Mouse (Mus musculus) heart, embryonic 10.5 days (tissue): ENCODE data around the gene Keg1. TPM values are rescaled to one million over a fixed set of nuclear protein-coding genes. Genes with fewer than 3 reads are reported as not detected.

ENCODE experiments used
- polyA plus RNA-seq: library from polyadenylated mRNA; unstranded; fragments of >200 nt; fragmentation: Nextera tagmentation; extraction: Ambion mirVana; gene quantifications from 2 replicates; pipeline ENCODE4 v1.2.1, GENCODE M21; 2016

The Keg1 gene
- polyA plus RNA-seq, 1 experiment from 2014 or later, result not detected

Other genes starting within 250 kb of the Keg1 start
- gene Mpeg1, start 235.0 kb upstream of the Keg1 start, polyA plus RNA-seq, result 0.05 TPM in 1 of 2 replicates, not detected in the other
- 0.91 and 2.9 TPM in 2 replicates for gene Dtx4, start 194.3 kb upstream of the Keg1 start, polyA plus RNA-seq
- 20.4 and 21.3 TPM in 2 replicates for gene Fam111a, start 150.0 kb upstream of the Keg1 start, polyA plus RNA-seq
- gene Gm4952, start 95.8 kb upstream of the Keg1 start, polyA plus RNA-seq, result 0.10 and 0.17 TPM in 2 replicates
- gene Glyat, start 62.5 kb upstream of the Keg1 start, polyA plus RNA-seq, result not detected in 2 replicates
- not detected in 2 replicates for gene Olfr1442, start 25.3 kb upstream of the Keg1 start, polyA plus RNA-seq
- gene Olfr1443, start 17.7 kb upstream of the Keg1 start, polyA plus RNA-seq, result not detected in 2 replicates
- 0.70 and 1.1 TPM in 2 replicates for gene Cntf, start 69.8 kb downstream of the Keg1 start, polyA plus RNA-seq
- 11.5 and 13.4 TPM in 2 replicates for gene Zfp91, start 100.3 kb downstream of the Keg1 start, polyA plus RNA-seq
- 0.46 and 0.54 TPM in 2 replicates for gene Lpxn, start 100.4 kb downstream of the Keg1 start, polyA plus RNA-seq
- gene Gm5244, start 150.9 kb downstream of the Keg1 start, polyA plus RNA-seq, result not detected in 2 replicates
- not detected in 2 replicates for gene Olfr1444, start 161.5 kb downstream of the Keg1 start, polyA plus RNA-seq
- not detected in 2 replicates for gene Olfr1445, start 188.1 kb downstream of the Keg1 start, polyA plus RNA-seq
- not detected in 2 replicates for gene Olfr1446, start 197.7 kb downstream of the Keg1 start, polyA plus RNA-seq
- gene Olfr1447, start 208.0 kb downstream of the Keg1 start, polyA plus RNA-seq, result not detected in 2 replicates
- gene Olfr1448, start 228.6 kb downstream of the Keg1 start, polyA plus RNA-seq, result not detected in 2 replicates
- gene Olfr1449, start 235.1 kb downstream of the Keg1 start, polyA plus RNA-seq, result not detected in 2 replicates